Mouse (Mus musculus) lung, postnatal 0 days (tissue): ENCODE measurements at regions not wholly inside any gene's neighbourhood (a gene's known extent, or its start where the extent isn't known, plus 50 kb on each side); places are given as distances from the start of the nearest gene placed in this dataset.

Source experiments
- ATAC-seq: fragments of 200-750 bp; cut with Nextera tagmentation; 2 replicates; pipeline ENCODE4 v1.8.0; 2017; ENCODE audit warnings: moderate library complexity
- DNase-seq: peaks from one replicate; pipeline ENCODE4 v3.0.0-alpha.2; 2016; ENCODE audit warnings: low spot score
- H3K27ac ChIP-seq: fragments of 300-500 bp; sonication (generic); 2 replicates; pipeline ENCODE4 v1.5.1; 2014; ENCODE audit warnings: antibody characterized with exemption, mild to moderate bottlenecking, low read length, mixed read lengths
- H3K27me3 ChIP-seq: fragments of 300-500 bp; sonication (generic); replicated peaks from 2 replicates; pipeline ENCODE4 v1.6.1; 2014; ENCODE audit warnings: low read length, mixed read lengths; ENCODE audit not compliant: insufficient read depth
- H3K36me3 ChIP-seq: fragments of 300-500 bp; sonication (generic); 2 replicates; pipeline ENCODE4 v1.6.1; 2014; ENCODE audit warnings: low read length, mixed read lengths; ENCODE audit not compliant: insufficient read depth
- H3K4me1 ChIP-seq: fragments of 300-500 bp; sonication (generic); 2 replicates; pipeline ENCODE4 v1.6.1; 2014; ENCODE audit warnings: antibody characterized with exemption, low read depth, low read length, mixed read lengths; ENCODE audit not compliant: insufficient read depth
- H3K4me2 ChIP-seq: fragments of 300-500 bp; sonication (generic); replicated peaks from 2 replicates; pipeline ENCODE4 v1.6.1; 2014; ENCODE audit warnings: low read depth, mild to moderate bottlenecking, low read length, moderate library complexity, mixed read lengths
- H3K4me3 ChIP-seq: fragments of 300-500 bp; sonication (generic); 2 replicates; pipeline ENCODE4 v1.5.1; 2014; ENCODE audit warnings: low read depth, low read length
- H3K9ac ChIP-seq: fragments of 300-500 bp; sonication (generic); replicated peaks from 2 replicates; pipeline ENCODE4 v1.6.1; 2014; ENCODE audit warnings: low read depth, mild to moderate bottlenecking
- H3K9me3 ChIP-seq: fragments of 300-500 bp; sonication (generic); 2 replicates; pipeline ENCODE4 v1.6.1; 2016; ENCODE audit warnings: low read length, mixed read lengths
- CTCF ChIP-seq: IDR thresholded peaks from 2 replicates; pipeline ENCODE4 v1.5.1; 2016; ENCODE audit warnings: antibody characterized with exemption, mild to moderate bottlenecking
- EP300 ChIP-seq: IDR thresholded peaks from 2 replicates; pipeline ENCODE4 v1.6.1; 2016; ENCODE audit warnings: antibody characterized with exemption, mild to moderate bottlenecking, control low read depth
- WGBS: fragments of 180-500 bp; shearing (Covaris S2); extraction: QIAGEN DNeasy Blood & Tissue Kit; methylation state at CpG from one replicate; pipeline ENCODE4 v1.1.7; 2014; 5-methylcytosine and 5-hydroxymethylcytosine counted together

DNA sequence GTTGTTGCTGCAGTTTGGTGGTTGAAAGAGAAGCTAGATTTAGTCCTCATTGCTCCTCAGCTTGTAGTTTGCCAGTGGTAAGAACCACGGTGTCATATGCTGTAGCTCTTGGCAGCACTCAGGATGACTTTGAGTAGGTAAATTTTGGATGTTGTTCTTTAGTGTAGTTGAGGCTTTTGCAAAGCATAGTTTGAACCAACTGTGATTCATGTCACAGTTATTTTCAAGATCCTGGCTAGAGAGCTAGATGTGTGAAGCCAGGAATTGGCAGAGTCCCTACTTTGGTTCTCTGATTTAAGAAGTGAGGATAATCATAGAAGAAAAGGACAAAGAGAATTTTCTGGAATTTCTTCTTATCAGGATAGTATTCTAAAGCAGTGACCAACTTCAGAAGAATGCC, 143.6 kb upstream of the Dab1 start:
- H3K4me3 ChIP-seq = no peak overlapping the region
- no peaks in the 10 kb centered on the region for H3K27me3 ChIP-seq
- H3K9me3 ChIP-seq = no peaks in the 10 kb centered on the region
- DNase-seq (no peak), ATAC-seq (no peak)
- no peaks in the 10 kb centered on the region for H3K36me3 ChIP-seq
- 80% methylated on average over 1 of the region's 1 CpGs for WGBS
- H3K4me1 ChIP-seq = no peaks in the 10 kb centered on the region
- H3K27ac ChIP-seq = no peak overlapping the region
- TF ChIP-seq CTCF (no peak), EP300 (no peak)
- no peak overlapping the region for H3K9ac ChIP-seq
- H3K4me2 ChIP-seq = no peak overlapping the region

DNA sequence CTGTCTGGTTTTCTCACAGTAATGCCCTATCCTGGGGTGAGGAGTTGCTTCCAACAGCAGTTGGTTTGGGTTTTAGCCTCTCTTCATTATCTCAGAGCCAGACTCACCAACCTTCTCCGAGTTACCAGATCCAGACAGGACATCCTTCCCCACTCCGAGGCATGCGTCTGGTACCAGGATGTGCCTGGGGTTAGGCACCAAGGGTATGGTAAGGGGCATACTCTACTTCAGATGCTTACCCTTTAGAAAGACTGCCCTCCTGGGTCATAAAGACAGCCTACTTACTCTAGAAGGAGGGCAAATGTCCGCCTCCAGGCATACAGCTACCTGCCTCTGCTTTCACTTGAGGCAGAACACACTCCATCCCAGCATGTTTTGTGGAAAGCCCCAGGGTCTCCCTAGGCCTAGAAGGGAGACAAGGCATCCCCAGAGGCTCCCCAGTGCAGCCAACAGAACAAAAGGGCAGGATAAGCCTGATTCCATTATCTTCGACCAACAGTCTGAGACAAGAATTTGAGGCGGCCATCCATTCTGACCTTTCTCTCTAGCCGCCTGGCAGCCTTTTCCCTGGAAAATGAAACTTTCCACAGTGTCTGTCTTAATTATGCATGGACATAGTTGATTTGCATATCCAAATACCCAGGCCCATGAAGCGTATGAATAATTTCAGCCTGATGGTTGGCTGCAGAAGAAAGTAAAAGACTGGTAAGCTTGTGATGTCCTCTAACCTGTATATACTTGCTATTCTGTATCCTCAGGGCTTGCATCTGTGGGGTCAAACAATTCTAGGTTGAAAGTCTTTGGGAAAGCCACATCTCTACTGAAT, 132.8 kb upstream of the Dab1 start:
- TF ChIP-seq EP300 (no peak), CTCF (no peak)
- Histone ChIP-seq H3K9ac (no peak overlapping the region), H3K4me2 (no peak overlapping the region), H3K27ac (no peak overlapping the region), H3K9me3 (no peaks in the 10 kb centered on the region), H3K27me3 (no peaks in the 10 kb centered on the region), H3K4me1 (no peaks in the 10 kb centered on the region), H3K36me3 (no peaks in the 10 kb centered on the region), H3K4me3 (no peak overlapping the region)
- no peak for ATAC-seq
- WGBS = 80% methylated on average over 8 of the region's 8 CpGs
- no peak for DNase-seq

DNA sequence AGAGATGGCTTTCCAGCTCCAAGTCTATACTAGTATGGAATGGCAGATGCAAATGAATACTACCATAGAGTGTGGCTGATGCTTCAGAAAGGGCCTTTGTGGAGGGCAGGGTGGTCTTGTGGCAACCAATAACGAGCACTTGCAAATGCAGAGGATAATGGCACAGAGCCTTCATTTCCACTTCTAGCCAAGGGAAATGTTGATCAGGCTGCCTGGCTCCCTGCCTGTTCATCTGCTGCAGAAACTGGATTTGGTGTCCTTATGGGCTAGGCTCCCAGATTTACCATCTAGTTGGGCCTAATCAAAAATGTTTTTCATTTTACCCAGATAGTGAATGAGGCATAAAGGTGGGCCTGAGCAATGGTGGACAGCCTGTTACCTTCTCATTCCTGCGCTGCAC, 110.7 kb upstream of the Dab1 start:
- Histone ChIP-seq H3K4me3 (no peak overlapping the region), H3K4me2 (no peak overlapping the region), H3K27ac (no peak overlapping the region), H3K36me3 (no peaks in the 10 kb centered on the region), H3K27me3 (no peaks in the 10 kb centered on the region), H3K9ac (no peak overlapping the region), H3K9me3 (no peaks in the 10 kb centered on the region), H3K4me1 (no peaks in the 10 kb centered on the region)
- no peak for DNase-seq
- ATAC-seq = no peak
- TF ChIP-seq EP300 (no peak), CTCF (no peak)
- WGBS = 78% methylated on average over 2 of the region's 2 CpGs

DNA sequence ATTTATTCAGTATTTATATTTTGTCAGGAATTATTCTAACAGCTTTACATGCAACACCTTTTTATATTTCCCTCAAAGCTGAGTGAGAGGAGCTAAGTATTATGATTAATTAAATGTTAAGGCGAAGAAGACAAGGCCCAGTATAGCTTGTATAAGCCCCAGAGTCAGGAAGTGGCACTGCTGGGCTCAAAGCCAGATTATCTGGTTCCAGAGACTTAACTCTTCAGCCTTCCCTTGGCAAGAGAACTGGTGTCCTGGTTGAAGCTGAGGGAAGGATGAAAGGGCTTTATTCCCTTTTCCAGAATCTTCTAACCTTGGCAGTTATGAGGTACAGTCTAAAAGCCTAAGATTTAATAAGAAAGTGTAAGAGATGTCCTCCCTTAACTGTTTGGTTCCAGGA, 106.3 kb upstream of the Dab1 start:
- Histone ChIP-seq H3K9me3 (no peaks in the 10 kb centered on the region), H3K4me3 (no peak overlapping the region), H3K9ac (no peak overlapping the region), H3K4me2 (no peak overlapping the region), H3K27ac (no peak overlapping the region), H3K4me1 (no peaks in the 10 kb centered on the region), H3K36me3 (no peaks in the 10 kb centered on the region), H3K27me3 (no peaks in the 10 kb centered on the region)
- TF ChIP-seq EP300 (no peak), CTCF (no peak)
- DNase-seq (no peak), ATAC-seq (no peak)
- 27% methylated on average over 1 of the region's 1 CpGs for WGBS

DNA sequence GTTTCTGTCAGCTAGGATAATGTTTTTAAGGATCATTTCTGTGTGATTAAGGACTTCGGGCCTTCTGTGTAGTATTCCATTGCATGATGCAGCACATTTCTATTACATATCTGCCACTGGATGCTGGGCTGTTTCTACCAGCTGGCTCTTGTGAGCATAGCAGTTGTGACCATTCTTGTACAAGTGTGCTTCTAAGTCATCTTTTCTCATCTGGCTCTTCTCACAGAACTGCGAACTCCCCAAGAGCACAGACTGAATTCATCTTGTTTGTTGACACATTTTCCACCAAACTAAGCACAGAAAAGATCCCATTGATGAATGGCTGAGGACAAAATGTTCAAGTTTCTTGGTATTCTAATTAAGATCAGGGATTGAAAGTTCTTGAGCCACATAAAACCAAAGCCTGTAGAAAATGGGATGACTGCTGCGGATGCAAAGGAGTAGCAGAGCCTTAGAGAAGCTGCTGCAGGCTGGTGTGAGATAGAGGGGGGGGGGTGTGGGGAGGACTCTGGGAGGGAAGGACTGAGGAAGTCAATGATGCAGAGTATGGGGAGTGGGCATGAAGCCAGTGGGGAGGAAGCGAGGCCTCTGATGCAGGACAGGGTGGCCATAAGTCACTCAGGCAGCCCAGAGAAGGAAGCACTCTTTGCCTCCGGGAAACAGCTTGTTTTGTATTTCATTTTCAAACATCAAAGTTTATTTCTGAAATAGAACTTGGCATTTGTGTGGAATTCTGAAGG, 97.1 kb upstream of the Dab1 start:
- Histone ChIP-seq H3K27ac (no peak overlapping the region), H3K4me1 (no peaks in the 10 kb centered on the region), H3K9ac (no peak overlapping the region), H3K4me2 (no peak overlapping the region), H3K4me3 (no peak overlapping the region), H3K9me3 (no peaks in the 10 kb centered on the region), H3K36me3 (no peaks in the 10 kb centered on the region), H3K27me3 (no peaks in the 10 kb centered on the region)
- WGBS = 57% methylated on average over 5 of the region's 5 CpGs
- ATAC-seq (no peak), DNase-seq (no peak)
- TF ChIP-seq CTCF (no peak), EP300 (no peak)

DNA sequence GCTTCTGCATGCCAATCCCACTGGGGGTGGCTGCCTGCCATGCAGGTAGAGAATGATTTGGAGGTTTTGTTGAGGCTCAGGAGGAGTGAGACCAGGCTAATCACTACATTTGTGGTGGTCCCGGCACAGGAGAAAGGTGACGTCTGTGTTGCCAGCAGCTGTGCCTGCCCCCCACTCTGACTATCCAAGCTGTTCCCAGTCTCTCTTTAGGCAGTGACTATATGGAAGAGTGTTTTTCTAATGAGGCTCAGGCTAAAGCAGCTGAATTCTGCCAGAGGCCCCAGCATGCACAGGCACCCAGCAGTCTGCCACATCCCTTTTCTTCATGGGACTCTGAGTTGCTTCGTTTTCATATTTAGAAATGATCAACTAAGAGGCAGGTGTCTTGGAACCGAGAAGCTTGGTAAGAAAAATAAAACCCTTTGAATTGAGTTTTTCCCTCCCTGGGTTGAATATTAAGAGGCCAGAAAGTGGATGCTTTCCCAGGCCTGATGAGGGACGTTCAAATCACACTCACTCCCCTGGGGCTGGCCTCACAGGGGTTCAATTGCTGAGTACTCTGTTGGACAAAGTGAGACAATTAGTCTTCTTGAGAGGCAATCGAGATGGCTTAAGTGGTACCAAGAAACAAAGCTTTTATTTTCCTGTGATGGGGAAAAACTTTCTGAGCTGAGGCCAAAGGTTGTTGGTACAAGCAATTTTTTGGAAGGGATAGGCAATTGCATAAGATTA, 82.5 kb upstream of the Dab1 start:
- DNase-seq = no peak
- 49% methylated on average over 6 of the region's 6 CpGs for WGBS
- ATAC-seq = no peak
- Histone ChIP-seq H3K4me2 (no peak overlapping the region), H3K36me3 (no peaks in the 10 kb centered on the region), H3K4me1 (no peaks in the 10 kb centered on the region), H3K9me3 (no peaks in the 10 kb centered on the region), H3K27ac (no peak overlapping the region), H3K4me3 (no peak overlapping the region), H3K9ac (no peak overlapping the region), H3K27me3 (no peaks in the 10 kb centered on the region)
- no peak for TF ChIP-seq CTCF
- no peak for TF ChIP-seq EP300
